Mouse (Mus musculus) thymus, adult 2 months (tissue): ENCODE measurements around the gene Pnmal1.

Experiments
- CTCF ChIP-seq: fragments of 200-500 bp; IDR thresholded peaks from 2 replicates; pipeline ENCODE4 v1.5.1; 2012; ENCODE audit warnings: mild to moderate bottlenecking, control low read depth, low read length, moderate library complexity, borderline replicate concordance; ENCODE audit not compliant: control insufficient read depth, poor library complexity, insufficient read depth; ENCODE audit errors: extremely low read depth
- POLR2A ChIP-seq: fragments of 200-500 bp; IDR thresholded peaks from 2 replicates; pipeline ENCODE4 v1.6.1; 2012; ENCODE audit warnings: mild to moderate bottlenecking, low read length, control low read depth, moderate library complexity; ENCODE audit not compliant: control insufficient read depth, poor library complexity, insufficient read depth; ENCODE audit errors: extremely low read depth

DNA sequence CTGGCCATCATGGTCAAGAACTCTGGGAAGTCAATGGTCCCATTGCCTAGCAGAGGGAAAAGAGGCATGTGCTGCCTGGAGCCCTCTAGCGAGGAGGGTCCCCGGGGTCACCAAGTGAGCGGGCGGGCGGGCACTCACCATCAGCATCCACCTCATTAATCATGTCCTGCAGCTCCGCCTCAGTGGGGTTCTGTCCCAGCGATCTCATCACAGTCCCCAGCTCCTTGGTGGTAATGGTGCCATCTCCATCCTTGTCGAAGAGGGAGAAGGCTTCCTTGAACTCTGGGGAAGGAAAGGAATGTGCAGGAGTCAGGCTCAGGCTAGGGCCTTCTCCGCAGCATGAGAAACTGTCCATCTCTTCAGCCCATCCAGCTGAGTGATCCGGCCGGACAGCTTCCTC is 42.0 kb upstream of the Pnmal1 start:
- TF ChIP-seq CTCF (no peak), POLR2A (no peak)
